Mouse (Mus musculus): ENCODE results near the gene Ranbp1. TPM values are rescaled to one million over a fixed set of nuclear protein-coding genes. Genes with fewer than 3 reads are reported as not detected.
A peak's percentile ranks its signal among the peaks of the same experiment; 100 is the strongest.
"Not testable (repeated sequence)": the region's sequence is repeated elsewhere in the genome, so short reads cannot be mapped to it uniquely, and the experiment has no call there.

The Ranbp1 gene
- 485 and 544 TPM in 2 replicates for total RNA-seq (2014; fragmentation: Nextera tagmentation)
- 572 and 765 TPM in 2 replicates for total RNA-seq (2017)

DNA sequence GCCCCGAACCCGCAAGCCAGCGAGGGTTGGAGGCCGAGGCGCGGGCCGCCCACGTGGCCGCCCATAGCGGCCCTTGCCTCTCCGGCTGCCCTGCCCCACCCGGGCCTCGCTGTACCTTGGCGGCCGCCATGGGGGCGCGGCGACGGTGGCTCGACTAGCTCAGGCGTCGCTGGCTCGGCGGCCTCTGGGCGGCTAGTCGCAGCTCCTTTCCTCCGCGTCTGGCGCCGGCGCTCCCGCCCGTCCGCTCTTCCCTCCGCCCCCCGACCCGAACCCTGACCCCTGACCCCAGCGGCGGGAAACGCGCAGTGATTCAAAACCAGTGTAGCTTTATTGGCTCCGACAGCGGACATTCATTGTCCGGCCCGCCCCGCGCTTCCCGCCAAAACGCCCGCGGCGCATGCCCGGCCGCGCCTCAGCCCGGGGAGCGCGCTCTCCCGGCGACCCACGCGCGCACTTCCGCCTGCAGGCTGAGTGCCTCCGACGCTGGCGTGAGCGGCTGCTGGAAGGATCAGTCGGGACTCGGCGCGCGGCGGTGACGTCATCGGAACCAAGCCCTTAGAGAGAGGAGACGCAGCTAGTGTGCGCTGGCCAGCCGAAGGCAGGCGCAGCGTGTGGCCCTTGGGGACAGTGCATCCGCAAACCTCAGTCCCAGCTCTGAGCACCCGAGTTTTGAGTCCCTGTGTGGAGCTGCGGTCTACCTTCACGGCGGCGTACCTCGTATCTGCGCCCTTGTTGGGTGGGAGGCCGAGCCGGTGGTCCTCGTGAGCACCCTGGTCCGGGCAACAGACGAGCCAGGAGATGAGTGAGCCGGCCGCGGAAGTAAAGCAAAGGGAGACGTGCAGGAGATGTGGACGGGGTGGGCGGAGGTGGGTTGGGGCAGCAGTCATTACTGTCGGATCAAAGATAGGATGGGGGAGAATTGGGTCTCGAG, at the start of gene Ranbp1, which contains the start of gene Trmt2a:
TSS of gene Ranbp1 (minus strand) at position 300 of the 931 bp plus-strand sequence.
TSS of gene Trmt2a (plus strand) at position 247 of the 931 bp plus-strand sequence.
- peak; percentile 84 for ATAC-seq (replicated peaks; ENCODE audit: low FRiP score, low TSS enrichment, poor library complexity, severe bottlenecking)

DNA sequence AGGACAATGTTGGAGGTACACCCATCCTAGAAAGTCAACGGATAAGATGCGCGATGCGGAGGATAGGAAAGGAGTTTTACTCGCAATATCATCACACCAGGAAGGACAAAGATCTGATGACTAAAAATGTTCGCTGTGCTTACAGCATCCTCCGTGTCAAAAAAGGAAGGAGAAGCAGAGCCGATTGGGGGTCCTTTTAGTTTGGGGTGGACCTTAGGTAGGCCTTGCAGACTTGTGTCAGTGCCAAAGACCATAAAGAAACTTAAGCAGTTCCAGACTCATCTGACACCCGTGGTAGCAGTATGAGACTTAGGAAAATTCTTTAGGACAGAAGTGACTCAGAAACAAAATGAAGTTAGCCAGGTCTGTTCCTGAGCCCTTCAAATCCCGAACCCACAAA, 41.1 kb upstream of the Ranbp1 start:
- ATAC-seq (replicated peaks; ENCODE audit: low FRiP score, low TSS enrichment, poor library complexity, severe bottlenecking) = not testable (repeated sequence)

DNA sequence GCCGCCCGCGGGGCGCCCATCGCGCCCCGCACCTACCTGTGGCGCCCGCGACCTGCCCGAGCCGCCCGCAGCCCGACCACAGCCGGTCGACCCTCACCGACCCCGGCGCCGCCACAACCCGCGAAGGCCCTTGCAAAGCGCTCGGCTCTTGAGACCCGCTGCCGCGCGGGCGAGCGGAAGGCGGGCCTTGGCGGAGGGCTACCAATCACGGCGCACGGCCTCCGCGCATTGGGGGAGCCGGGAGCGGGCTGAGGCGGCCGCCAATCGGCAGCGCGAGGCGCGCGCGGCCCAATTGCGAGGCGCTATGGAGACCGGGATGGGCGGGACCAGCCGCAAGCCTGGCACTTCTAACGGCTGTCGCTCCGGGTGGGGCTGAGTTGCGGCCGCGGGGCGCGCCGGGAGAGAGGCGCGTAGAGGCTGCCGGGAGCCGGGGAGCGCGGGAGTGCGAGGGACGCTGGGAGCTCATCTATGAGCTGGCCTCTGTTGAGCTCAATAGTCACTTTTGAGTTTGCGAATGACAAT, 40.6 kb upstream of the Ranbp1 start, which contains the start of gene Dgcr8:
TSS of gene Dgcr8 (minus strand) at position 180 of the 522 bp plus-strand sequence.
- ATAC-seq (replicated peaks; ENCODE audit: low FRiP score, low TSS enrichment, poor library complexity, severe bottlenecking) = peak; percentile 91

DNA sequence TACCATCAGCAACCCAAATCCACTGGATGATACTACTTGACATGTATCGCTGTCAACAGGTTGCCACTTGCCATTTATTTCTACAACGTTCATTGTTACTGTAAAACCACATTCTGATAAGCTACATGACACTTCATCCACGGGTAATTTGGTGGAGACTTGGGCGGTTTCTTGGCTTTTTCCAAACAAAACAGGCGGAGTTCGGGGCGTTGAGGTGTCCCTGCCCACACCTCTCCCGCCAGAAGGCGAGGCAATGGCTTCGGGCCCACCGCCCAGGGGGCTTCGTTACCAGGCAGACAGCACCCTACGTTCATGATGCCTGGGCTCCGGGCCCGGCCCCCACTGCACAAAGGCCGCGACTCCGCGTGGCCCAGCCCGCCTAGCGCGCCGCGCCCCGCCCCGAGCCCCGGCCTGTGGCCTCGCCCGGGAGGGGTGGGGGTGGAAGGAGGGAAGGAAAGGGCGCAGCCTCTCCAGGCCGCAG, 40.1 kb upstream of the Ranbp1 start:
- ATAC-seq (replicated peaks; ENCODE audit: low FRiP score, low TSS enrichment, poor library complexity, severe bottlenecking) = peak; percentile 50

DNA sequence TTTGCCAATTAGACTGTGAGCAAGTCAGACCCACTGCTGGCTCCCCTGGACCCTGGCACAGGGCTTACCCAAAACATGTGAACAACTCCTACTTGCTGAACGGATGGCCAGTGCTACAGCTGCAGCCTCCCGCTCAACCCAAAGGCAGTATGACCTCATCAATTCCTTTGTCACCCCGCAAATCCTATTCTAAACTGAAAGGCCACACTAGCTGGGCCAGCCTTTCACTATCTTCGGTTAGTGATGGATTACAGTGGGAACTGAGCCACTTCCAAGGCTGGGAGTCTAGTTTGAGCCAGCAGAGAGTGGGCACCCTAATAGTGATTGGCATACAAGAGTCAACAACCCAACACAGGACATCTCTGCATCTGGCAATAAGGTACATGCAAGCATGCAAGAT, 39.6 kb upstream of the Ranbp1 start:
- peak; percentile 11 for ATAC-seq (replicated peaks; ENCODE audit: low FRiP score, low TSS enrichment, poor library complexity, severe bottlenecking)

DNA sequence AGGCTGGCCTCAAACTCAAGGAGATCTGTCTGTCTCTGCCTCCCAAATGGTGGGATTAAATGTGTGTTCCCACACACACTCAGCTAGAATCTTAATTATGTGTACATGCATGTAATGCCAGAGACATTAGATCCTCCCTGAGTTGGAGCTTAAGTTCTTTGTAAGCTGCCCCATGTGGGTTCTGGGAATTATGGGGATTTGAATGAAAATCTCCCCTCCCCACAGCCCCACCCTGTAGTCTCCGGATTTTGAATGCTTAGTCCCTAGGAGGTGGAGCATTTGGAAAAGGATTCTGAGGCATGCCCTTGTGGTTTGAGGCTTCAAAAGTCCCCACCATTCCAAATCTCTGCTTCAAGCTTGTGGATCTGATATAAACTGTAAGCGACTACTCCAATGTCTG, 26.6 kb upstream of the Ranbp1 start:
- ATAC-seq (replicated peaks; ENCODE audit: low FRiP score, low TSS enrichment, poor library complexity, severe bottlenecking) = no peak

DNA sequence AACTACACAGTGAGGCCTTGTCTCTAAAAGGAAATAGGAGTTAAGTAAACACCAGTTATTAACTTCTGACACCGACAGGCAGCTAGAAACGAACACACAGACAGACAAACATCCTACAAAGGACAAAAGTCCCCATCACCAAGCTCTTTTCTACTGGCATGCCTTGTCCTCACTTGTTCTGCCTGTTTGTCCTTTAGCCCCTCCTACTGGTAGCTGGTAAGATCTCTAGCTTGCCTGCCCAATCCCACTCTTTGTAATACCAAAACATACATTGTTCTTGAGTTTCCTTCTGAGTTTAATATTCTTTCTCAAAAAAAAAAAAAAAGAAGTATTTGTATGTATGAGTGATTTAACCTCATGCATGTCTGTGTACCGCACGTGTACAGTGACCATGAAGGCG, 19.6 kb upstream of the Ranbp1 start:
- peak; percentile 59; the same call in 1 of the 2 replicates for ATAC-seq (replicated peaks; ENCODE audit: low FRiP score, low TSS enrichment, poor library complexity, severe bottlenecking)

DNA sequence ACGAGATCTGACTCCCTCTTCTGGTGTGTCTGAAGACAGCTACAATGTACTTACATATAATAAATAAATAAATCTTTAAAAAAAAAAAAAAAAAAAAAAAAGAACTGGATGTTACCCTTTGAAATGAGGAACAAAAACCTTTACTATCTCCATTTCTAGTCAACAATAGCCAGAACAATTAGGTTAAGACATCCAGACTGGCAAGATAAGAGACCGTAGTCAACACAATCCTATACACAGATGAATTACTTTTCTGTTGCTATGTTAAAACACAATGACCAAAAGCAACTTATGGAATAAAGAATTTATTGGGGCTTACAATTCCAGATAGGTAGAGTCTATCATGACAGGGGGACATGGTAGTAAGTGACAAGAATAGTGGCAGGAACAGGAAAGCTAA, 16.5 kb upstream of the Ranbp1 start:
- no peak for ATAC-seq (replicated peaks; ENCODE audit: low FRiP score, low TSS enrichment, poor library complexity, severe bottlenecking)

DNA sequence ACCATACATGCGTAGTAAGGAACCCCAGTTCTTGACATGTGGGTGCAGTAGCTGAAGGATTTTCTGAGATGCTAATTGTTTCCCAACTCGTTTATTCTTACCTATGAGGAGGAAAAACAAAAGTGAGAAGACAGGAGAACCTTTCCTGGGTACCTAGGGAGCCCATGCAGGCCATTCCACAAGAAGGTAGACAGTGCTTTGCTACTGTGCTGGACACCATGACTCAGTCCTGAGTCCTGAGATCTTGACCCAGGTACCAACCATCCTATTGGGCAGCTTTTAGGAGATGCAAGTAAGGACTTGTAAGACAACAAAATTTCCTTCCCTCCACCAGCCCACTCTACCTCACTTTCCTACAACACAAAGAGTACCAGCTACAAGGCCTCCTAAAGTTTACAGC, 9.7 kb upstream of the Ranbp1 start, which contains the start of gene Gm49776:
TSS of gene Gm49776 (minus strand) at position 101 of the 400 bp plus-strand sequence.
- no peak for ATAC-seq (replicated peaks; ENCODE audit: low FRiP score, low TSS enrichment, poor library complexity, severe bottlenecking)

DNA sequence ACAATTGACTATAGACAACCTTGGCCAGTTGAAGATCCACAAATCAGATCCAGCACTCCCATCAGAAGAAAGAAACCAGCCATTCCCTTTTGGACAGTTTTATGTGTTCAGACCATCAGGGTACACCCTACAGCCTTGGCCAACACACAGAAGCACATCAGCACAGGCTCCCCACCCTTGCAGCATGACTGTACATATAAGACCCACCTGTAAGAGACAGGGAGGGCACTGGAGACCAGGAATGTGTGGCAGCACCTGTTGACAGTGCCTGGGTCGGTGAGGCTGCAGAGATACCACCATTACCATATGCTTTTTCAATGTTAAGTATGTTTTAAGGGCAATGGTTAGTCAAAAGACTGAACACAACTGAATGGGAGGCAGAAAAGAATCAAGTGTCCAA, 5.3 kb upstream of the Ranbp1 start:
- no peak for ATAC-seq (replicated peaks; ENCODE audit: low FRiP score, low TSS enrichment, poor library complexity, severe bottlenecking)

DNA sequence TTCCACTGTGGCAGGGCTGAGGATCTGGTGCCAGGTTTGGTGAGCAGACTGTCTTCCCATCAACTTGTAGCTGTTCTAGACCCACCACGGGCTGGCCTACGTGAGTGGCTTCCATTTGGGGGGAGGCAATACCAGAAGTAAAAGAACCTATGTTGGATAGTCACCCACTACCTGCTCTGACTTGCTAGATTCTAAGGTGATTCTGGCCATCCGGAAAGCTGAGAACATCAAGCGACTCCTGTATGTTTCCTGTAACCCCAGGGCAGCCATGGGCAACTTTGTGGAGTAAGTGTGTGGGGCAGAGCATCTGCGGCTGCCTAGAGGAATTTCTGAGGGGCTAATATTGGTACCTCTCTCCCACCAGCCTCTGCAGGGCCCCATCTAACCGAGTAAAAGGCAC, 4.2 kb upstream of the Ranbp1 start:
- ATAC-seq (replicated peaks; ENCODE audit: low FRiP score, low TSS enrichment, poor library complexity, severe bottlenecking) = no peak

DNA sequence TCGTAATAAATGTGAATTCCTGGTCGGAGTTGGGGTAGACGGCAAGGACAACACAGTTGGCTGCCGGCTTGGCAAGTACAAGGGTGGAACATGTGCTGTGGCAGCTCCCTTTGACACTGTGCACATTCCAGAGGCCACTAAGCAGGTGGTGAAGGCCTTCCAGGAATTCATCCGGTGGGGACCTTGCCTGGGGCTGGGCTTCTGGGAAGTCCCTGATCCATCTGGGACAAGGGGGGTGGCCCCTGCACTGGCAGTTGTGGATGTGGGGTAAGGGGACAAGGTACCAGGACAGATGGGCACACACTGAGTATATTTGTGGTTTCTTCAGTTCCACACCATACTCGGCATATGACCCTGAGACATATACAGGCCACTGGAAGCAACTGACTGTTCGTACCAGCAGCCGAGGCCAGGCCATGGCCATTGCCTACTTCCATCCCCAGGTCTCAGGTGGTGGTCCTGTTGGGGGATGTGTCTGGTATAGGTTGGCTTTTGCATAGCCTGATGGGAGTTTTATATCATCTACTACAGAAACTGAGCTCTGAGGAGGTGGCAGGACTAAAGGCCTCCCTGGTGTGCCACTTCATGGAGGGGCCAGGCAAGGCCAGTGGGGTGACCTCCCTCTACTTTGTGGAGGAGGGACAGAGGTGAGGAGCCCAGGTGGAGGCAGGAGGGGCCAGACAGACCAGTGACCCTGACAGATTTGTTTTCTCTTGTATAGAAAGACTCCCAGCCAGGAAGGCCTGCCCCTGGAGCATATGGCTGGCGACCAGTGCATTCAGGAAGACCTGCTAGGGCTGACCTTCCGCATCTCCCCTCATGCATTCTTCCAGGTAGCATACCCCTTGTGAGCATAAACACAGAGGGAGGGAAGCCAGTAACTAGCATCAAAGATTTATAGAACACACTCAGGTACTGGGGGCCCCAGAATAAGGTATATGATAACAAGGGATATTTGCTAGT, 2.6 kb upstream of the Ranbp1 start:
- ATAC-seq (replicated peaks; ENCODE audit: low FRiP score, low TSS enrichment, poor library complexity, severe bottlenecking) = no peak

DNA sequence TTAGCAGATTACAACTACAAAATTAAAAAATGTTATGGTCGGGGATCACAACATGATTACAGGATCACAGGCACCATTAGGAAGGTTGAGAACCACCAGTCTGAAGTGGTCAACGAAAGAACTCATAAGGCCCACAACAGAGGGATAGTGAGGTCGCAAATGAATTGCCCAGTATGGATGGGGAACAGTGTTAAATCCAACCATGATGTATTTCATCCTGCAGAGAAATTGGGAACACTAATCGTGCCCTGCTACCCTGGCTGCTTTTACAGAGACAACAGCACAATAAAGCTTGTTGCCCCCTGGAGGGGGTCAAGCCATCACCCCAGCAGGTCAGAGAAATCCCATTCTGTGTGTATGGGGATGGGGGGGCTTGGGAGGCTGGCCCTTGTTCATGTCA, 1.7 kb upstream of the Ranbp1 start:
- ATAC-seq (replicated peaks; ENCODE audit: low FRiP score, low TSS enrichment, poor library complexity, severe bottlenecking) = no peak

DNA sequence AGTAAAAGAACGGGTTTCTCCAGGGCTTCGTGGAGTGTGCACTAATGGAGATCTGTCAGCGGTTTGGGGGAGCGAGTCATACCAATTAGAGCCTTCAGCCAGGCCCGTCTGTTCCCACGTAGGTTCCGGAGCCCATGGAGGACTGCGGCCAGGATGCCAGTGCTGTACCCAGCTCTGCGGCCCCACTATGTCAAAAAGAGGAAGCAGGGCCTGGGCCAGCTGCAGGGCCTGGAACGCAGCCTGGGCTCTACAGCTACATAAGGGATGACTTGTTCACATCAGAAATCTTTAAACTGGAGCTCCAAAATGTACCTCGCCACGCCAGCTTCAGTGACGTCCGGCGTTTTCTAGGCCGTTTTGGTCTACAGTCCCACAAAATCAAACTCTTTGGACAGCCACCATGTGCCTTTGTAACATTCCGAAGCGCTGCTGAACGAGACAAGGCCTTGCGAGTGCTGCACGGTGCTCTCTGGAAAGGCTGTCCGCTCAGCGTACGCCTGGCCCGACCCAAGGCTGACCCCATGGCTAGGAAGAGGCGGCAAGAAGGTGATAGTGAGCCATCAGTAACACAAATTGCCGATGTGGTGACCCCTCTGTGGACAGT, 934 bp upstream of the Ranbp1 start:
- peak; percentile 28 for ATAC-seq (replicated peaks; ENCODE audit: low FRiP score, low TSS enrichment, poor library complexity, severe bottlenecking)

DNA sequence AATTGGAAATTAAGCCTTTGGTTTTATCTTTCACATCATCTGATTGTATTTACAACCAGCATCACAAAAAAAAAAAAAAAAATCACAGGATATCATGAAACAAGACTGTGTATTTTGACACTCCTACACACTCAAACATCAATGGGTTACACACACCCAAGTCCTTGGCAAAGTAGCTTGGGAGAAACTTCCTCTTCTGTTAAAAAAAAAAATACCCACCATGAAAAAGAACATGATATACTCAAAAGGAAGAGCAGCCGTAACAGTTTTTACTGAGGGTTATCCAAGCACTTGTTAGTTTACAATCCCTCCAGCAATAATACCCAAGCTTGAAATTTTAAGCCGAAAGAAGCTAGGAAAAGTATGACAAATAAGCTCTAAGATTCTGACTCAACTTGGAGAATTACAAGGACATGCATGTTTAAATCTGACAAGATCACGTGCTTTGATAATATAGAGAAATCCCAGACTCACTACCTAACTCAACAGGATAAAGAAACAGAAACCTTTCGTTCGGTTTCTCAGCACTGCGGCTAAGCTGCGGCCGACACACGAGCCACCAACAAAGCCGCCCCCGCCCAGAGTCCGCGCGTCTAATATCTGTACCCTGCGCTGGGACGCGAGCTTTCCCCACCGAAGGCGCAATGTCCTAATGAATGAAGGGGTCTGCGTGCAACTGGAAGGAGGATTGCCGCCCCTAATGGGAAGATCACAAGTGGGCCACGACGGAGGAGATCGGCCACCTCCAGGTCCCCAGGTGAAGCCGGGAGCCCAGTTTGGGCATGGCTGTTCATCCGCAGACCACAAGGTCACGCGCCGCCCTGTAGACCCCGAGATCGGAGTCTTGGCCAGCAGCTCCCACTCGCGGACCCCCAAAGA, 772 bp downstream of the Ranbp1 start:
- no peak for ATAC-seq (replicated peaks; ENCODE audit: low FRiP score, low TSS enrichment, poor library complexity, severe bottlenecking)

DNA sequence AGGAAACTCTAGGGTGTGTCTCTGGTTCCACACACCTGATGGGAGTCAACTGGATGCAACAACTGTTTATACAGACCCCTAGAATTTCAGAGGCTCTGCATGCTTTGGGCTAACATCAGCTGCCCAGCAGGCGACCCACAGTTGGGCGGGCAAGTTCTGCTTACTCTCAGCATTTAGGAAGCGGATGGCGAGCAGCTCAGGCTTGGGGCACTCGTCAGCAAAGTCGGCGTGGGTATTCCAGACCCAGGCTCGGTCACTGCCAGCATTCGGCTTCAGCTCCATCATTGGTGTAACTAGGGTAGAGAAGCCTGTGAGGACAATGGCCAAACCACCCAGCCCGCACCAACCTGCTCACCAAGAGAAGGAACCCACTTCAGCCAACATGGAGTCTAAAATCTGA, 7.0 kb downstream of the Ranbp1 start:
- no peak for ATAC-seq (replicated peaks; ENCODE audit: low FRiP score, low TSS enrichment, poor library complexity, severe bottlenecking)

DNA sequence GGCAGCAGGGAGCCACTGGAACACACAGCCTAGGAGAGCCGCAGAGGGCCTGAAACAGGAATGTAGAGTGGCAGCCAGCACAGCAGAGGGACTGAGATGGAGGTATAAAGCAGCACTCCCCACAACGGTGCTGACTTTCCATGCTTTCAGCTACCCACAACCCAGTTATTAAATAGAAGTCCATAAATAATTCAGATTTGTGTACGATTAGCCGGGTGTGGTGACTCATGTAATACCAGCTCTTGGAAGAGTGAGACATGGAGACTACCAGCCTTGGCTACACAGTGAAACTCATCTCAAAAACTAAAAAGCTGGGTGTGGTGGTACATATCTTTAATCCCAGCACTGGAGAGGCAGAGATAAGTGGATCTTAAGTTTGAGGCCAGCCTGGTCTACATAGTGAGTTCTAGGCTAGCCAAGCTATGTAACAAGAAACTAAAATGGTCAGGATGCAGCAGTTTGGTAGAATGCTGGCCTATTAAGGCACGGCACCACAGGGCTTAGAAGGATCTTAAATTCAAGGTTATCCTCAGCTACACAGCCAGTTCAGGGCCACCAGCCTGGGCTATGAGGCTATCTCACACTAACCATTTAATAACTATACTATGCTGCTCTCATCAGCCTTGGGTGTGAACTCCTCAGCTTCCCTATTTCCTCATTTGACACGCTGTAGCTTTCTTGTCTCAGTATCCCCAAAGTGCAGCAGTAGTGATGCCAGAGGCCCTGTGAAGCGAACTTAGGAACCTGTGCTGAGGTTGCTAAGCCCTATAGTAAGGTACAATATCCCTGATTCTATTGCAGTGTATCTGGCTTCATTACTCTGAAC, 11.6 kb downstream of the Ranbp1 start:
- no peak for ATAC-seq (replicated peaks; ENCODE audit: low FRiP score, low TSS enrichment, poor library complexity, severe bottlenecking)

Data from megakaryocyte-erythroid progenitor cell, adult 5-6 weeks (primary cell).